Mouse (Mus musculus) E14TG2a.4 (cell line): ENCODE results near the gene Pfas.

Source experiments
- CTCF ChIP-seq: conservative IDR thresholded peaks from 2 replicates; pipeline ENCODE4 v1.5.1; 2014; ENCODE audit warnings: low read length
- NANOG ChIP-seq: IDR thresholded peaks from 2 replicates; pipeline ENCODE4 v1.6.1; 2014; ENCODE audit warnings: borderline replicate concordance, low read length, mixed read lengths

DNA sequence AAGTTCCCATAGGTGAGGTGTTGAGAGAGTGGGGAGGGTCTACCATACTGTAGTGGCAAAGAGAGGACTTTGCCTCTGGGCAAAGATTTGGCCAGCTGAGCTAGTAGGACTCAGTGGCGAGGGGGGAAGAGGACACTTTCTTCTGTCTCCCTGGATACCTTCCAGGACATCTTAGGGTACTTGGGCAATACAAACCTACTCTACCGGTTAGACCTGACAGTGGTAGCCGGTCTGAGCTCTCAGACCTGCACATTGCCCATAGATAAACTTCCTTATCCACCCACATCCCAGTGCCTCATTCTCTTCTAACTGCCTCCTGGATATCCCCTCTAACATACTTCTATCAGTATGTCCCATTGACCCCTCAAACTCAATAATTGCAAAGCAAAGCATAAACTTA lies 27.3 kb downstream of the Pfas start:
- TF ChIP-seq CTCF (no peak), NANOG (no peak)
